Mouse (Mus musculus) forebrain, embryonic 11.5 days (tissue): ENCODE results near the gene Efr3b. TPM values are rescaled to one million over a fixed set of nuclear protein-coding genes. Genes with fewer than 3 reads are reported as not detected.

ENCODE experiments used
- ATAC-seq: fragments of 200-750 bp; cut with Nextera tagmentation; replicated peaks from 2 replicates; pipeline ENCODE4 v1.8.0; 2017; ENCODE audit warnings: moderate TSS enrichment; ENCODE audit not compliant: low FRiP score
- DNase-seq: peaks from one replicate; pipeline ENCODE4 v3.0.0-alpha.2; 2017; ENCODE audit warnings: low spot score
- H3K27ac ChIP-seq: fragments of 300-500 bp; sonication (generic); 2 replicates; pipeline ENCODE4 v1.5.1; 2014; ENCODE audit warnings: low read depth, low read length
- H3K27me3 ChIP-seq: fragments of 300-500 bp; sonication (generic); 2 replicates; pipeline ENCODE4 v1.6.1; 2014; ENCODE audit warnings: mild to moderate bottlenecking, low read length, mixed read lengths; ENCODE audit not compliant: control insufficient read depth, insufficient read depth
- H3K36me3 ChIP-seq: fragments of 300-500 bp; sonication (generic); 2 replicates; pipeline ENCODE4 v1.6.1; 2014; ENCODE audit warnings: mild to moderate bottlenecking, low read length, moderate library complexity, mixed read lengths; ENCODE audit not compliant: control insufficient read depth, insufficient read depth
- H3K4me1 ChIP-seq: fragments of 300-500 bp; sonication (generic); replicated peaks from 2 replicates; pipeline ENCODE4 v1.6.1; 2014; ENCODE audit warnings: low read length, mixed read lengths; ENCODE audit not compliant: control insufficient read depth, insufficient read depth
- H3K4me2 ChIP-seq: fragments of 300-500 bp; sonication (generic); 2 replicates; pipeline ENCODE4 v1.6.1; 2014; ENCODE audit warnings: low read depth, mild to moderate bottlenecking, low read length, moderate library complexity, mixed read lengths; ENCODE audit not compliant: severe bottlenecking
- H3K4me3 ChIP-seq: fragments of 300-500 bp; sonication (generic); 2 replicates; pipeline ENCODE4 v1.5.1; 2014; ENCODE audit warnings: low read depth, low read length
- H3K9ac ChIP-seq: fragments of 300-500 bp; sonication (generic); 2 replicates; pipeline ENCODE4 v1.6.1; 2014; ENCODE audit warnings: low read length
- H3K9me3 ChIP-seq: fragments of 300-500 bp; sonication (generic); 2 replicates; pipeline ENCODE4 v1.6.1; 2016; ENCODE audit warnings: low read length, mixed read lengths; ENCODE audit not compliant: control insufficient read depth
- WGBS: fragments of 180-500 bp; shearing (Covaris S2); extraction: QIAGEN DNeasy Blood & Tissue Kit; methylation state at CpG from one replicate; pipeline ENCODE4 v1.1.7; 2014; 5-methylcytosine and 5-hydroxymethylcytosine counted together
- polyA plus RNA-seq: library from polyadenylated mRNA; unstranded; fragments of >200 nt; fragmentation: Nextera tagmentation; extraction: Ambion mirVana; gene quantifications from 2 replicates; pipeline ENCODE4 v1.2.1, GENCODE M21; 2014

The Efr3b gene
- polyA plus RNA-seq = 13.7 and 14.4 TPM in 2 replicates

- H3K27ac ChIP-seq = no peak within 1 kb of the TSS
- WGBS = under 1% methylated on average over 78 of the region's 78 CpGs
- DNase-seq (peak; percentile 92), ATAC-seq (peak; percentile 98)
- H3K36me3 ChIP-seq = no peaks in the 10 kb centered on the region
- H3K4me2 ChIP-seq = peak within 1 kb of the TSS; percentile 58
- peak within 1 kb of the TSS; percentile 78 for H3K4me3 ChIP-seq
- peak within 1 kb of the TSS; percentile 84 for H3K9ac ChIP-seq
- peaks cover 5% of the 10 kb centered on the region; the same call in 1 of the 2 replicates for H3K4me1 ChIP-seq
- H3K9me3 ChIP-seq = no peaks in the 10 kb centered on the region
- no peaks in the 10 kb centered on the region for H3K27me3 ChIP-seq
Measured at GRCm38 (mm10) chr12:4038061-4039041, at the start of gene Efr3b. Gene Efr3b, minus strand, starts transcription at chr12:4038915.

GRCm38 (mm10) chr12:4083441-4083840, 44.7 kb upstream of the Efr3b start:
- WGBS = 76% methylated on average over 8 of the region's 8 CpGs
- Histone ChIP-seq H3K9me3 (no peaks in the 10 kb centered on the region), H3K4me2 (peak overlapping the region; percentile 80; the same call in 1 of the 2 replicates), H3K4me1 (no peaks in the 10 kb centered on the region), H3K27me3 (no peaks in the 10 kb centered on the region), H3K36me3 (peaks cover 2% of the 10 kb centered on the region; the same call in 1 of the 2 replicates), H3K4me3 (peak overlapping the region; percentile 52; the same call in 1 of the 2 replicates), H3K27ac (no peak overlapping the region), H3K9ac (no peak overlapping the region; the same call in 1 of the 2 replicates)
- ATAC-seq (no peak), DNase-seq (no peak)

- Histone ChIP-seq H3K27ac (peak within 1 kb of the TSS; percentile 93), H3K4me3 (peak within 1 kb of the TSS; percentile 52), H3K4me2 (peak within 1 kb of the TSS; percentile 80), H3K9me3 (no peaks in the 10 kb centered on the region), H3K9ac (peak within 1 kb of the TSS; percentile 75), H3K27me3 (no peaks in the 10 kb centered on the region), H3K4me1 (no peaks in the 10 kb centered on the region), H3K36me3 (peaks cover under 1% of the 10 kb centered on the region; the same call in 1 of the 2 replicates)
- peak; percentile 96 for ATAC-seq
- 6% methylated on average over 59 of the region's 59 CpGs for WGBS
- peak; percentile 97 for DNase-seq
Measured at GRCm38 (mm10) chr12:4082132-4083001, 43.7 kb upstream of the Efr3b start, which contains the start of gene Dnajc27. Gene Dnajc27, plus strand, starts transcription at chr12:4082583.

- peak; percentile 85 for DNase-seq
- Histone ChIP-seq H3K4me3 (no peak overlapping the region), H3K9ac (no peak overlapping the region), H3K9me3 (no peaks in the 10 kb centered on the region), H3K36me3 (no peaks in the 10 kb centered on the region), H3K27ac (no peak overlapping the region), H3K4me1 (no peaks in the 10 kb centered on the region), H3K27me3 (no peaks in the 10 kb centered on the region), H3K4me2 (no peak overlapping the region)
- WGBS = 0% methylated on average over 2 of the region's 2 CpGs
- no peak for ATAC-seq
Measured at GRCm38 (mm10) chr12:4080311-4080710, 41.6 kb upstream of the Efr3b start.

DNA sequence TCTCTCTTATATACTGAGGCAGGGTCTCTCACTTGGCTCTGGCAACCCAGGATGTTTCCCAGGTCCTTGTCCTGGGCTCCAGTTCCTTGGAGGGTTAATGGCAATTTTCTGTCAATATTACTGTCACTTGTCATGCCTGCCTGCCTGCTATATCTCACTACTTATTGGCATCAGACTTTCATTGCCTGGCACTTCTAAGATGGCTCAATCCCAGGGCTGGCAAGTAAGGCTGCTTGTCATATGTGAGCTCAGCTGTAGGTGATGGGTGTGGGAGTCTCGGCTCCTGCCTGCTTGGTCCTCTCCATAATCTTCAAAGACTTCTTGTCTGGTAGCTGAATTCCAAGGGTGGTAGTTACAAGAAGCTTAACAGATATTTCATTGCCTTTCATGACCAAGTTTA, 39.4 kb upstream of the Efr3b start:
- Histone ChIP-seq H3K4me1 (no peaks in the 10 kb centered on the region), H3K9me3 (no peaks in the 10 kb centered on the region), H3K36me3 (no peaks in the 10 kb centered on the region), H3K9ac (no peak overlapping the region), H3K27me3 (no peaks in the 10 kb centered on the region), H3K27ac (no peak overlapping the region), H3K4me3 (no peak overlapping the region), H3K4me2 (no peak overlapping the region)
- ATAC-seq (no peak), DNase-seq (no peak)
- WGBS = 78% methylated on average over 1 of the region's 1 CpGs

DNA sequence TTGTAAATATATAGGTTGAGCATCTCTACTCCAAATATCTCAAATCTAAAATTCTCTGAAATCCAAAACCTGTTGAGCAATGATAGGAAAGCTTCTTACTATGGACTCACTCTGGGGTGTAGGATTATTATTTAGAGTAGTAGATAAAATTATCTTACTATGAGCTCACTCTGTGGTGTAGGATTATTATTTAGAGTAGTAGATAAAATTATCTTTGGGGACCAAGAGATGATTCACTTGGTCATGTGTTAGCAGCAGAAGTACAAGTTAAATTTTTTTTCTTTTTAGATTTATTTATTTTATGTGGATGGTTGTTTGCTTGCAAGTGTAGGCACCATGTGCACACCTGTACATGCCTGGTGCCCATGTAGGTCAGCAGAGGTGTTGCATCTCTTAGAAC, 37.7 kb upstream of the Efr3b start:
- Histone ChIP-seq H3K36me3 (no peaks in the 10 kb centered on the region), H3K9ac (no peak overlapping the region), H3K4me3 (no peak overlapping the region), H3K27ac (no peak overlapping the region), H3K27me3 (no peaks in the 10 kb centered on the region), H3K4me1 (no peaks in the 10 kb centered on the region), H3K4me2 (no peak overlapping the region), H3K9me3 (no peaks in the 10 kb centered on the region)
- DNase-seq = no peak
- ATAC-seq = no peak

- H3K9ac ChIP-seq = no peak overlapping the region
- ATAC-seq = no peak
- H3K27ac ChIP-seq = no peak overlapping the region
- no peak overlapping the region for H3K4me2 ChIP-seq
- no peaks in the 10 kb centered on the region for H3K9me3 ChIP-seq
- WGBS = 67% methylated on average over 8 of the region's 8 CpGs
- H3K4me3 ChIP-seq = no peak overlapping the region
- no peaks in the 10 kb centered on the region for H3K27me3 ChIP-seq
- no peaks in the 10 kb centered on the region for H3K36me3 ChIP-seq
- H3K4me1 ChIP-seq = no peaks in the 10 kb centered on the region
- no peak for DNase-seq
Measured at GRCm38 (mm10) chr12:4075407-4075806, 36.7 kb upstream of the Efr3b start.

DNA sequence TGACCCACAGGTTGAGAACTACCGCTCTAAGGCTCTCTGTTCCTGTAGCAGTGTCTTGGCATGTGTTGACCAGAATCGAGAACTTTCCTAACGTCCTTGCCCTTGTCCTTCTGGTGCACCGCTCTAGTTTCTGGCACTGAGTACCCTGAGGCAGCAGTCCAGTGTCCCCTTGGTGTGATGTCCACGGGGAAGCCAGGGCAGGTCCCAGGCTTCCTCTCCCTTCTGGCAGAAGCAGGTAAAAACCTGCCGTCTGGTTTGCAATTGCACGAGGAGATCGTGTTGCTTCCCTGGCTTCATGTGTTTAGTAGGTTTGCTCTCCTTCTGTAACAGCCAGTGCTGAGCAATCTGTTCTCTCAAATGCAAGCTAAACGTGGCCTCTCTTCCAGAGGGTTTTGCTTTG, 33.0 kb upstream of the Efr3b start:
- DNase-seq (no peak), ATAC-seq (no peak)
- H3K9me3 ChIP-seq = no peaks in the 10 kb centered on the region
- no peak overlapping the region for H3K9ac ChIP-seq
- H3K4me3 ChIP-seq = no peak overlapping the region
- no peak overlapping the region for H3K4me2 ChIP-seq
- H3K27ac ChIP-seq = no peak overlapping the region
- 84% methylated on average over 9 of the region's 9 CpGs for WGBS
- no peaks in the 10 kb centered on the region for H3K36me3 ChIP-seq
- no peaks in the 10 kb centered on the region for H3K4me1 ChIP-seq
- no peaks in the 10 kb centered on the region for H3K27me3 ChIP-seq
